Mouse (Mus musculus) kidney, embryonic 16.5 days (tissue): ENCODE measurements around the gene Atxn7l1. TPM values are rescaled to one million over a fixed set of nuclear protein-coding genes. Genes with fewer than 3 reads are reported as not detected.
A peak's percentile ranks its signal among the peaks of the same experiment; 100 is the strongest.

ENCODE experiments used
- ATAC-seq: fragments of 200-750 bp; cut with Nextera tagmentation; 2 replicates; pipeline ENCODE4 v1.8.0; 2017; ENCODE audit warnings: moderate TSS enrichment; ENCODE audit not compliant: low FRiP score, low TSS enrichment
- H3K27ac ChIP-seq: fragments of 300-500 bp; sonication (generic); 2 replicates; pipeline ENCODE4 v1.5.1; 2014; ENCODE audit warnings: low read length
- H3K27me3 ChIP-seq: fragments of 300-500 bp; sonication (generic); 2 replicates; pipeline ENCODE4 v1.6.1; 2014; ENCODE audit warnings: low read length, control low read depth, mixed read lengths; ENCODE audit not compliant: insufficient read depth
- H3K36me3 ChIP-seq: fragments of 300-500 bp; sonication (generic); 2 replicates; pipeline ENCODE4 v1.6.1; 2014; ENCODE audit warnings: low read length, control low read depth, mixed read lengths; ENCODE audit not compliant: insufficient read depth
- H3K4me1 ChIP-seq: fragments of 300-500 bp; sonication (generic); 2 replicates; pipeline ENCODE4 v1.6.1; 2014; ENCODE audit warnings: low read length, control low read depth, mixed read lengths; ENCODE audit not compliant: insufficient read depth
- H3K4me2 ChIP-seq: fragments of 300-500 bp; sonication (generic); replicated peaks from 2 replicates; pipeline ENCODE4 v1.6.1; 2014; ENCODE audit warnings: low read depth, low read length
- H3K4me3 ChIP-seq: fragments of 300-500 bp; sonication (generic); 2 replicates; pipeline ENCODE4 v1.5.1; 2014; ENCODE audit warnings: mild to moderate bottlenecking, low read length
- H3K9ac ChIP-seq: fragments of 300-500 bp; sonication (generic); replicated peaks from 2 replicates; pipeline ENCODE4 v1.6.1; 2014; ENCODE audit warnings: low read length
- H3K9me3 ChIP-seq: fragments of 300-500 bp; sonication (generic); 2 replicates; pipeline ENCODE4 v1.6.1; 2016; ENCODE audit warnings: low read length, control low read depth
- WGBS: fragments of 180-500 bp; shearing (Covaris S2); extraction: QIAGEN DNeasy Blood & Tissue Kit; methylation state at CpG from one replicate; pipeline ENCODE4 v1.1.7; 2014; 5-methylcytosine and 5-hydroxymethylcytosine counted together
- polyA plus RNA-seq: library from polyadenylated mRNA; unstranded; fragments of >200 nt; fragmentation: Nextera tagmentation; extraction: Ambion mirVana; gene quantifications from 2 replicates; pipeline ENCODE4 v1.2.1, GENCODE M21; 2015

Gene Atxn7l1
- polyA plus RNA-seq, 1 experiment from 2014 or later, result 9.9 TPM

GRCm38 (mm10) chr12:33345773-33346435, 198.4 kb downstream of the Atxn7l1 start:
- no peak overlapping the region for H3K4me3 ChIP-seq

GRCm38 (mm10) chr12:33352671-33353070, 205.2 kb downstream of the Atxn7l1 start:
- H3K9me3 ChIP-seq, result no peaks in the 10 kb centered on the region
- H3K4me3 ChIP-seq, result no peak overlapping the region
- peaks cover 9% of the 10 kb centered on the region for H3K36me3 ChIP-seq
- no peak overlapping the region for H3K9ac ChIP-seq
- 61% methylated on average over 4 of the region's 4 CpGs for WGBS
- no peaks in the 10 kb centered on the region for H3K4me1 ChIP-seq
- no peaks in the 10 kb centered on the region for H3K27me3 ChIP-seq
- no peak for ATAC-seq
- H3K4me2 ChIP-seq, result no peak overlapping the region
- no peak overlapping the region for H3K27ac ChIP-seq

More at GRCm38 (mm10) chr12:33345773-33346435, 198.4 kb downstream of the Atxn7l1 start:
- Histone ChIP-seq H3K27me3 (0 out of 2 replicates have a peak, but pooled peaks cover 2% of the 10 kb centered on the region), H3K27ac (no peak overlapping the region), H3K36me3 (0 out of 2 replicates have a peak, but pooled peaks cover 3% of the 10 kb centered on the region), H3K4me2 (peak overlapping the region; percentile 45), H3K9me3 (no peaks in the 10 kb centered on the region), H3K4me1 (peaks cover 14% of the 10 kb centered on the region), H3K9ac (no peak overlapping the region)
- WGBS, result 25% methylated on average over 23 of the region's 23 CpGs
- ATAC-seq, result no peak

GRCm38 (mm10) chr12:33358345-33358744, 210.9 kb downstream of the Atxn7l1 start:
- Histone ChIP-seq H3K4me1 (no peaks in the 10 kb centered on the region), H3K27ac (no peak overlapping the region), H3K4me2 (no peak overlapping the region), H3K27me3 (no peaks in the 10 kb centered on the region), H3K9me3 (no peaks in the 10 kb centered on the region), H3K9ac (no peak overlapping the region), H3K4me3 (no peak overlapping the region), H3K36me3 (peaks cover 7% of the 10 kb centered on the region)
- ATAC-seq, result no peak
- 76% methylated on average over 10 of the region's 10 CpGs for WGBS

GRCm38 (mm10) chr12:33359209-33359608, 211.7 kb downstream of the Atxn7l1 start:
- H3K4me2 ChIP-seq, result no peak overlapping the region
- no peaks in the 10 kb centered on the region for H3K36me3 ChIP-seq
- ATAC-seq, result no peak
- no peaks in the 10 kb centered on the region for H3K4me1 ChIP-seq
- H3K9me3 ChIP-seq, result no peaks in the 10 kb centered on the region
- no peak overlapping the region for H3K9ac ChIP-seq
- 87% methylated on average over 7 of the region's 7 CpGs for WGBS
- H3K4me3 ChIP-seq, result no peak overlapping the region
- H3K27me3 ChIP-seq, result no peaks in the 10 kb centered on the region
- H3K27ac ChIP-seq, result no peak overlapping the region

GRCm38 (mm10) chr12:33359878-33360482, 212.5 kb downstream of the Atxn7l1 start:
- no peak overlapping the region for H3K9ac ChIP-seq
- no peaks in the 10 kb centered on the region for H3K27me3 ChIP-seq
- H3K36me3 ChIP-seq, result no peaks in the 10 kb centered on the region
- H3K4me1 ChIP-seq, result no peaks in the 10 kb centered on the region
- no peak overlapping the region for H3K4me2 ChIP-seq
- H3K9me3 ChIP-seq, result no peaks in the 10 kb centered on the region
- ATAC-seq, result no peak
- no peak overlapping the region for H3K4me3 ChIP-seq
- 86% methylated on average over 5 of the region's 5 CpGs for WGBS
- H3K27ac ChIP-seq, result no peak overlapping the region

GRCm38 (mm10) chr12:33360729-33361128, 213.2 kb downstream of the Atxn7l1 start:
- H3K9ac ChIP-seq, result no peak overlapping the region
- no peak overlapping the region for H3K4me2 ChIP-seq
- no peaks in the 10 kb centered on the region for H3K4me1 ChIP-seq
- no peak overlapping the region for H3K4me3 ChIP-seq
- no peaks in the 10 kb centered on the region for H3K9me3 ChIP-seq
- H3K36me3 ChIP-seq, result no peaks in the 10 kb centered on the region
- no peak overlapping the region for H3K27ac ChIP-seq
- H3K27me3 ChIP-seq, result no peaks in the 10 kb centered on the region
- no peak for ATAC-seq
- 62% methylated on average over 6 of the region's 6 CpGs for WGBS

- peaks cover 12% of the 10 kb centered on the region; the same call in 1 of the 2 replicates for H3K36me3 ChIP-seq
- WGBS, result 65% methylated on average over 8 of the region's 8 CpGs
- no peak overlapping the region for H3K27ac ChIP-seq
- no peaks in the 10 kb centered on the region for H3K9me3 ChIP-seq
- no peaks in the 10 kb centered on the region for H3K27me3 ChIP-seq
- no peak for ATAC-seq
- no peaks in the 10 kb centered on the region for H3K4me1 ChIP-seq
- no peak overlapping the region for H3K9ac ChIP-seq
- H3K4me2 ChIP-seq, result no peak overlapping the region
- H3K4me3 ChIP-seq, result no peak overlapping the region
Observed at GRCm38 (mm10) chr12:33364511-33364910, 217.0 kb downstream of the Atxn7l1 start.

GRCm38 (mm10) chr12:33365133-33365532, 217.6 kb downstream of the Atxn7l1 start:
- Histone ChIP-seq H3K36me3 (peaks cover 12% of the 10 kb centered on the region; the same call in 1 of the 2 replicates), H3K9ac (no peak overlapping the region), H3K27ac (no peak overlapping the region), H3K4me1 (no peaks in the 10 kb centered on the region), H3K4me2 (no peak overlapping the region), H3K9me3 (no peaks in the 10 kb centered on the region), H3K4me3 (no peak overlapping the region), H3K27me3 (no peaks in the 10 kb centered on the region)
- 89% methylated on average over 8 of the region's 8 CpGs for WGBS
- ATAC-seq, result no peak

GRCm38 (mm10) chr12:33369555-33369954, 222.1 kb downstream of the Atxn7l1 start:
- H3K4me2 ChIP-seq, result no peak overlapping the region
- no peaks in the 10 kb centered on the region for H3K27me3 ChIP-seq
- no peak overlapping the region for H3K27ac ChIP-seq
- ATAC-seq, result no peak
- no peaks in the 10 kb centered on the region for H3K4me1 ChIP-seq
- H3K36me3 ChIP-seq, result peaks cover 12% of the 10 kb centered on the region; the same call in 1 of the 2 replicates
- H3K4me3 ChIP-seq, result no peak overlapping the region
- WGBS, result 88% methylated on average over 3 of the region's 3 CpGs
- H3K9ac ChIP-seq, result no peak overlapping the region
- H3K9me3 ChIP-seq, result no peaks in the 10 kb centered on the region
